Mouse (Mus musculus) small intestine, adult 2 months (tissue): ENCODE measurements at regions not wholly inside any gene's neighbourhood (a gene's known extent, or its start where the extent isn't known, plus 50 kb on each side); places are given as distances from the start of the nearest gene placed in this dataset.

ENCODE experiments used
- CTCF ChIP-seq: fragments of 200-500 bp; IDR thresholded peaks from 2 replicates; pipeline ENCODE4 v1.5.1; 2012; ENCODE audit warnings: low read depth, mild to moderate bottlenecking, control low read depth, inconsistent platforms, low read length, moderate library complexity, mixed read lengths; ENCODE audit not compliant: insufficient replicate concordance, insufficient read length; ENCODE audit errors: extremely low read depth
- POLR2A ChIP-seq: fragments of 200-500 bp; IDR thresholded peaks from 2 replicates; pipeline ENCODE4 v1.6.1; 2012; ENCODE audit warnings: low read depth, mild to moderate bottlenecking, control low read depth, inconsistent platforms, low read length, moderate library complexity

GRCm38 (mm10) chr4:97486354-97486753 lies 286.2 kb upstream of the Nfia start:
- TF ChIP-seq CTCF: no peak
- TF ChIP-seq POLR2A: no peak
